12 mouse cellular contexts compared by ENCODE assay signal in the genomic region with DNA sequence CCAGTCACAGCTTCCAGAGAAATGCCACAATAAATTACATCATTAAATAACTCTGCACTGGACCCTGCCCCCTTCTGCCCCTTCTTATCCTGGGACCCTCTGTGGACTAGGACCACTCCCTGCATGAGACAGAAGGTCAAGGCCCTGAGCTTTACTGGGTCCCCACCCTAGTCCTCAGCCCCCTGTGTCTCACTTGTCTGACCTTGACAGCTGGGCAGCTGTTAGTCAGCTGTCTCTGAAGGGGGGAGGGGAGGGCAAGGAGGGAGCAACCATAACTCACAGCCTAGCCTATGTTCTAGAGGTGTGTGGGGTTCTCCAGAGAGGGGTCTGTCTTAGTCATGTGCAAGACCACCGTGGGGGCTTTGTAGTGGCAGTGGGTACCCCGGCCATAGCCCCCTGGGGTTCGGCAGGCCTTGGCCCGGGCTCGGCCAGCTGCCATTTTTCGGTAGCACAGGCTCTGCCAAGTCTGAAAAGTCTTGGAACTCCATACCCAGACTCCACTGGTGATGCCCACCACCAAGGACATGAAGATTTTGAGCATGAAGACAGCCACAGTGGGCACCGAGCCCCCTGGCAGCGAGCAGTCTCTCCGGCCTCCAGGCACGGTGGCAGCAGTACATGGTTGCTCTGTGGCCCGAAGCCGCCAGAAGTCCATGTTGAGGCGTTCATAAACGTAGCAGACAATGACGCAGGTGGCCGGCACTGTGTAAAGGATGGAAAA. TPM values are rescaled to one million over a fixed set of nuclear protein-coding genes. Genes with fewer than 3 reads are reported as not detected.
DNase-seq lines count a peak whose midpoint lies in the region; ATAC-seq lines count a peak whose summit lies in the region.
"Had no signal": no experiment of that assay in that cellular context is flagged by ENCODE, and none has a peak within 500 bp of the region (broad histone marks: within the 10 kb centered on the region; RNA-seq: fewer than 3 reads in every experiment).

No protein-coding gene starts in this region.

- ATAC-seq in neural tube, embryonic 11.5 days (ENCODE audit: insufficient read depth, low FRiP score, low TSS enrichment), result no peak
- ATAC-seq in limb, embryonic 12.5 days (ENCODE audit: insufficient number of reproducible peaks, insufficient read depth, low FRiP score, low TSS enrichment, low read depth), result no peak

- H3K4me2 ChIP-seq in neural tube, embryonic 11.5 days (ENCODE audit: low read depth), result peak overlapping the region; percentile 99
- peak overlapping the region; percentile 95 for H3K4me2 ChIP-seq in limb, embryonic 12.5 days

- H3K9ac ChIP-seq in neural tube, embryonic 11.5 days (ENCODE audit: low read length), result no peak overlapping the region; the same call in 1 of the 2 replicates
- H3K9ac ChIP-seq in limb, embryonic 12.5 days (replicated peaks), result no peak overlapping the region

- DNase-seq in adrenal gland, postnatal 10 days, result peak; percentile 47
- no peak for DNase-seq in adrenal gland, adult 18-20 months (ENCODE audit: low spot score in 2 of 2)
- no peak for DNase-seq in neural tube, embryonic 11.5 days (ENCODE audit: low spot score)
- DNase-seq in neural tube, embryonic 10.5 days (ENCODE audit: extremely low spot score, low spot score), result no peak
- peak; percentile 56 for DNase-seq in testis, postnatal 10 days (ENCODE audit: low spot score)
- no peak for DNase-seq in spleen, adult 12 weeks (ENCODE audit: low spot score)
- DNase-seq in gastrocnemius, postnatal 36 days, result no peak
- DNase-seq: cerebellum, adult 11-12 months; lung, adult 18-20 months had no signal

- WGBS in neural tube, embryonic 11.5 days, result 84% methylated on average over 16 of the region's 16 CpGs
- WGBS in limb, embryonic 12.5 days, result 82% methylated on average over 16 of the region's 16 CpGs

- H3K4me1 ChIP-seq in neural tube, embryonic 11.5 days (ENCODE audit: control insufficient read depth, insufficient read depth, low read length), result peaks cover 18% of the 10 kb centered on the region
- H3K4me1 ChIP-seq in limb, embryonic 12.5 days (replicated peaks), result peaks cover 40% of the 10 kb centered on the region

- H3K27me3 ChIP-seq in neural tube, embryonic 11.5 days (ENCODE audit: control insufficient read depth, insufficient read depth, low read length), result peaks cover 4% of the 10 kb centered on the region; the same call in 1 of the 2 replicates
- peaks cover 39% of the 10 kb centered on the region for H3K27me3 ChIP-seq in limb, embryonic 12.5 days

- intact Hi-C loops in gastrocnemius, postnatal 36 days (cut with DNase I), result no loop called here

- H3K9me3 ChIP-seq in neural tube, embryonic 11.5 days (ENCODE audit: control insufficient read depth, low read length), result no peaks in the 10 kb centered on the region; the same call in 1 of the 2 replicates
- no peaks in the 10 kb centered on the region for H3K9me3 ChIP-seq in limb, embryonic 12.5 days

- H3K4me3 ChIP-seq in neural tube, embryonic 11.5 days (ENCODE audit: low read depth, low read length), result peak overlapping the region; percentile 2; the same call in 1 of the 2 replicates
- H3K4me3 ChIP-seq in limb, embryonic 12.5 days (replicated peaks), result peak overlapping the region; percentile 67
- H3K4me3 ChIP-seq: erythroblast, embryonic 14.5 days had no signal

- H3K36me3 ChIP-seq in neural tube, embryonic 11.5 days (ENCODE audit: control insufficient read depth, insufficient read depth, low read length), result peaks cover 4% of the 10 kb centered on the region; the same call in 1 of the 2 replicates
- peaks cover 34% of the 10 kb centered on the region for H3K36me3 ChIP-seq in limb, embryonic 12.5 days

- H3K27ac ChIP-seq in neural tube, embryonic 11.5 days (ENCODE audit: low read depth, low read length), result no peak overlapping the region
- H3K27ac ChIP-seq in limb, embryonic 12.5 days, result no peak overlapping the region

RNA-seq across cellular contexts. Expression of gene Fzd9, which starts 1.9 kb away (rescaled TPM):
- 1 to 10 TPM; 2.1 to 2.7 TPM for total RNA-seq in adrenal gland, postnatal 10 days (2021)
- total RNA-seq in adrenal gland, adult 18-20 months (2021), result 10 to 100 TPM in 1 of 2 experiments, 1 to 10 TPM in 1; 3.0 to 10.5 TPM
- polyA plus RNA-seq in neural tube, embryonic 11.5 days (2014; fragmentation: Nextera tagmentation; extraction: Ambion mirVana), result 9.0 and 9.5 TPM in 2 replicates
- 9.2 and 10.3 TPM in 2 replicates for polyA plus RNA-seq in limb, embryonic 12.5 days (2016; fragmentation: Nextera tagmentation; extraction: Ambion mirVana)
- total RNA-seq in gastrocnemius, postnatal 36 days (2021), result 10 to 100 TPM; 19.1 to 27.1 TPM
- total RNA-seq: neutrophil, adult 5-6 weeks had no signal

Comparison
In these comparisons a context has a peak if more than half of its experiments do, and no peak if none do; other contexts are left out.
1. DNase-seq: peak in adrenal gland, postnatal 10 days (single experiment) and testis, postnatal 10 days (single experiment); none in adrenal gland, adult 18-20 months (0 of 2), neural tube, embryonic 11.5 days (single experiment), neural tube, embryonic 10.5 days (single experiment), spleen, adult 12 weeks (single experiment) and gastrocnemius, postnatal 36 days (0 of 2).